In the genomic region with DNA sequence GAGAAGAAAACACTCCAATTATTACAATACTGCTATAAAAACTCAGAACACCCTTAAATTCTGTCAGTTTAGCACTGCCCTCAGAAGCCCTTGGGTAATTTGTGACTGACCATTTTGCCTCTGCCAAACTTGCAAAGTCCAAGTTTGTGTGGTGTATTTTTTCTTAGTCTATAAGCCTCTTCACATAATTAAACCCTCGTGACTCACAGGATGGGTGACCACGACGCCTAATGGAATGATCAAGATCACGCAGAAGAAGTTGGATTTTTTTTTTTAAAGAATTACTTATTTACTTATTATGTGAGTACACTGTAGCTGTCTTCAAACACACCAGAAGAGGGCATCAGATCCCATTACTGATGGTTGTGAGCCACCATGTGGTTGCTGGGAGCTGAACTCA, we compare ENCODE assay signal across 14 mouse cellular contexts.
DNase-seq lines count a peak whose midpoint lies in the region; ATAC-seq and TF ChIP-seq lines count a peak whose summit lies in the region.
"Had no signal": no experiment of that assay in that cellular context is flagged by ENCODE, and none has a peak within 500 bp of the region (broad histone marks: within the 10 kb centered on the region; RNA-seq: fewer than 3 reads in every experiment).

No protein-coding gene starts in this region.

- DNase-seq in kidney, adult 11 months, result peak; percentile 43
- DNase-seq in lung, postnatal 0 days (ENCODE audit: low spot score), result no peak
- no peak for DNase-seq in lung, postnatal 10 days
- DNase-seq in NIH3T3 (ENCODE audit: low read depth), result peak; percentile 7
- DNase-seq in thymus, postnatal 4 days, result no peak
- no peak for DNase-seq in layer of hippocampus, postnatal 14 days (ENCODE audit: low spot score in 2 of 2)
- DNase-seq: cerebellum, adult 18-20 months; cerebellum, postnatal 36 days; spleen, adult 18-20 months had no signal

- no peak overlapping the region for H3K4me2 ChIP-seq in kidney, embryonic 14.5 days (replicated peaks; ENCODE audit: low read depth, low read length)
- no peak overlapping the region for H3K4me2 ChIP-seq in lung, postnatal 0 days (replicated peaks; ENCODE audit: low read depth, low read length)
- H3K4me2 ChIP-seq: midbrain, embryonic 12.5 days had no signal

- H3K4me1 ChIP-seq in kidney, embryonic 14.5 days (ENCODE audit: control insufficient read depth, insufficient read depth, low read length), result peaks cover 9% of the 10 kb centered on the region
- peaks cover 11% of the 10 kb centered on the region; the same call in 1 of the 2 replicates for H3K4me1 ChIP-seq in lung, postnatal 0 days (ENCODE audit: insufficient read depth, low read depth, low read length)

- H3K9ac ChIP-seq in kidney, embryonic 14.5 days (ENCODE audit: low read depth, low read length), result no peak overlapping the region
- H3K9ac ChIP-seq in lung, postnatal 0 days (replicated peaks; ENCODE audit: low read depth), result no peak overlapping the region
- H3K9ac ChIP-seq: forebrain, embryonic 12.5 days; limb, embryonic 15.5 days; liver, embryonic 15.5 days; midbrain, embryonic 12.5 days had no signal

- H3K4me3 ChIP-seq in kidney, embryonic 14.5 days (ENCODE audit: low read length), result no peak overlapping the region
- H3K4me3 ChIP-seq in lung, postnatal 0 days (ENCODE audit: low read depth, low read length), result no peak overlapping the region
- H3K4me3 ChIP-seq: forebrain, embryonic 12.5 days; limb, embryonic 15.5 days; liver, embryonic 15.5 days; midbrain, embryonic 12.5 days had no signal

- H3K27ac ChIP-seq in kidney, embryonic 14.5 days (ENCODE audit: low read depth, low read length), result no peak overlapping the region
- H3K27ac ChIP-seq in lung, postnatal 0 days (ENCODE audit: low read length), result no peak overlapping the region
- H3K27ac ChIP-seq: forebrain, embryonic 12.5 days; limb, embryonic 15.5 days; liver, embryonic 15.5 days; midbrain, embryonic 12.5 days had no signal

- TF ChIP-seq EP300 in lung, postnatal 0 days (IDR thresholded peaks at IDR 0.05), result no peak

- H3K9me3 ChIP-seq in kidney, embryonic 14.5 days (ENCODE audit: control insufficient read depth, low read length), result no peaks in the 10 kb centered on the region
- H3K9me3 ChIP-seq in lung, postnatal 0 days (ENCODE audit: low read length), result no peaks in the 10 kb centered on the region
- H3K9me3 ChIP-seq: forebrain, embryonic 12.5 days; limb, embryonic 15.5 days; liver, embryonic 15.5 days; midbrain, embryonic 12.5 days had no signal

- 93% methylated on average over 4 of the region's 4 CpGs for WGBS in kidney, embryonic 14.5 days
- 90% methylated on average over 4 of the region's 4 CpGs for WGBS in lung, postnatal 0 days

- H3K36me3 ChIP-seq in kidney, embryonic 14.5 days (ENCODE audit: control insufficient read depth, insufficient read depth, low read length), result no peaks in the 10 kb centered on the region
- no peaks in the 10 kb centered on the region for H3K36me3 ChIP-seq in lung, postnatal 0 days (ENCODE audit: insufficient read depth, low read length)
- H3K36me3 ChIP-seq: forebrain, embryonic 12.5 days; limb, embryonic 15.5 days; liver, embryonic 15.5 days; midbrain, embryonic 12.5 days had no signal

- no peak for ATAC-seq in kidney, embryonic 14.5 days (ENCODE audit: low FRiP score, low TSS enrichment)
- ATAC-seq in lung, postnatal 0 days, result no peak

- H3K27me3 ChIP-seq in kidney, embryonic 14.5 days (ENCODE audit: control insufficient read depth, insufficient read depth, low read length), result no peaks in the 10 kb centered on the region
- no peaks in the 10 kb centered on the region for H3K27me3 ChIP-seq in lung, postnatal 0 days (replicated peaks; ENCODE audit: insufficient read depth, low read length)
- H3K27me3 ChIP-seq: forebrain, embryonic 12.5 days; limb, embryonic 15.5 days; liver, embryonic 15.5 days; midbrain, embryonic 12.5 days had no signal

- peak; percentile 26 for TF ChIP-seq CTCF in lung, postnatal 0 days (IDR thresholded peaks at IDR 0.05)

Comparison
In these comparisons a context has a peak if more than half of its experiments do, and no peak if none do; other contexts are left out.
1. DNase-seq: peak in kidney, adult 11 months (single experiment) and NIH3T3 (single experiment); none in lung, postnatal 0 days (single experiment), lung, postnatal 10 days (single experiment), thymus, postnatal 4 days (single experiment) and layer of hippocampus, postnatal 14 days (0 of 2).